Mouse (Mus musculus) embryonic facial prominence, embryonic 13.5 days (tissue): ENCODE results near the gene Wnt9a. TPM values are rescaled to one million over a fixed set of nuclear protein-coding genes. Genes with fewer than 3 reads are reported as not detected.

Source experiments
- ATAC-seq: fragments of 200-750 bp; cut with Nextera tagmentation; 2 replicates; pipeline ENCODE4 v1.8.0; 2017; ENCODE audit warnings: low read depth; ENCODE audit not compliant: insufficient number of reproducible peaks, insufficient read depth, low FRiP score, low TSS enrichment
- H3K27ac ChIP-seq: fragments of 300-500 bp; sonication (generic); 2 replicates; pipeline ENCODE4 v1.5.1; 2015; ENCODE audit warnings: moderate library complexity, mild to moderate bottlenecking, inconsistent platforms
- H3K27me3 ChIP-seq: fragments of 300-500 bp; sonication (generic); 2 replicates; pipeline ENCODE4 v1.6.1; 2015; ENCODE audit warnings: mild to moderate bottlenecking, inconsistent platforms
- H3K36me3 ChIP-seq: fragments of 300-500 bp; sonication (generic); 2 replicates; pipeline ENCODE4 v1.6.1; 2015; ENCODE audit warnings: mild to moderate bottlenecking, inconsistent platforms
- H3K4me1 ChIP-seq: fragments of 300-500 bp; sonication (generic); 2 replicates; pipeline ENCODE4 v1.6.1; 2015; ENCODE audit warnings: inconsistent platforms
- H3K4me2 ChIP-seq: fragments of 300-500 bp; sonication (generic); 2 replicates; pipeline ENCODE4 v1.6.1; 2015; ENCODE audit warnings: moderate library complexity, mild to moderate bottlenecking, inconsistent platforms
- H3K4me3 ChIP-seq: fragments of 300-500 bp; sonication (generic); 2 replicates; pipeline ENCODE4 v1.5.1; 2015; ENCODE audit warnings: mild to moderate bottlenecking, inconsistent platforms
- H3K9ac ChIP-seq: fragments of 300-500 bp; sonication (generic); 2 replicates; pipeline ENCODE4 v1.6.1; 2015; ENCODE audit warnings: mild to moderate bottlenecking, inconsistent platforms
- H3K9me3 ChIP-seq: fragments of 300-500 bp; sonication (generic); 2 replicates; pipeline ENCODE4 v1.6.1; 2016; ENCODE audit warnings: inconsistent platforms
- WGBS: fragments of 180-500 bp; shearing (Covaris S2); methylation state at CpG from one replicate; pipeline ENCODE4 v1.1.7; 2015; ENCODE audit warnings: mixed read lengths; 5-methylcytosine and 5-hydroxymethylcytosine counted together
- polyA plus RNA-seq: library from polyadenylated mRNA; unstranded; fragments of >200 nt; fragmentation: Nextera tagmentation; extraction: Ambion mirVana; gene quantifications from 2 replicates; pipeline ENCODE4 v1.2.1, GENCODE M21; 2015

Gene Wnt9a
- polyA plus RNA-seq, 1 experiment from 2014 or later: 6.9 TPM

DNA sequence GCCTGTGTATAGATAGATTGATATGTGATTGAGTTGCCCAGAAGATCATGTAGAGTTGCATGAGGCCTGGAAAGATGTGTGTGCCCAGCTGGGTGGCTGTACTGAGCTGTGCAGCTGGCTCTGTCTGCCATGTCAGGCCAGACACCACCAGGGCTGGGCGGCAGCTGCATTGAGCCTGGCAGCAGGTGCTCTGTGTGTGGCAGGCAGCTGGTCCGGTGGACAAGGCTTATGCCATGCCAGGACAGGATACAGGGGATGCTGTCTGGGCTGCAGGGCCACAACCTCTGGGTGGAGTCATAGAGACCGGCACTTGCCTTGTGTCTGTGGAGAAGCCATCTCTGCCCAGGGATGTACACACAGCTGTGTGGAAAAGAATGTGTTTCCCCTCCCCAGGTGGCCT is 16.3 kb downstream of the Wnt9a start:
- no peak overlapping the region for H3K4me3 ChIP-seq

DNA sequence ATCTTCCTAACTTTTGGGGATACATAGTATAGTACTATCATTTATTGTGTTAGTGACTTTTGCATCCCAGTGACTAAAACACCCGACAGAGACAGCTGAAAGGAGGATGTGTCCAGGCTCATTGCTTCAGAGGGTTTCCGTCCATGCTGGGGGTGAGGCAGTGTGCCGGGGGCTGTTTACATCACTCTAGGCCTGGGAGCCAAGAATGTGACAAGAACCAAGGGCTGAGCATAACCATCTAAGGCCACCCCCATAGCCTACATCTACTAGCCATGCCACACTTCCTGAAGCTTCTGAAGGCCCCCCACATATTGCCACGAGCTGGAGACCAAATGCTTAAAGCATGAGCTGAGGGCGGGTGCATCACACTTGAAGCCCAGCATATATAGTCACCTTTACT is 18.0 kb downstream of the Wnt9a start:
- Histone ChIP-seq H3K4me1 (peaks cover 14% of the 10 kb centered on the region), H3K27ac (no peak overlapping the region), H3K9ac (no peak overlapping the region), H3K9me3 (no peaks in the 10 kb centered on the region), H3K27me3 (0 out of 2 replicates have a peak, but pooled peaks cover 3% of the 10 kb centered on the region), H3K36me3 (peaks cover 8% of the 10 kb centered on the region), H3K4me3 (no peak overlapping the region), H3K4me2 (no peak overlapping the region)
- WGBS: 75% methylated on average over 5 of the region's 5 CpGs
- ATAC-seq: no peak

More for the DNA sequence above, 16.3 kb downstream of the Wnt9a start:
- Histone ChIP-seq H3K4me1 (0 out of 2 replicates have a peak, but pooled peaks cover 3% of the 10 kb centered on the region), H3K27ac (no peak overlapping the region), H3K9me3 (no peaks in the 10 kb centered on the region), H3K4me2 (no peak overlapping the region), H3K36me3 (peaks cover 5% of the 10 kb centered on the region; the same call in 1 of the 2 replicates), H3K27me3 (no peaks in the 10 kb centered on the region), H3K9ac (no peak overlapping the region)
- WGBS: 81% methylated on average over 3 of the region's 3 CpGs
- no peak for ATAC-seq

GRCm38 (mm10) chr11:59327625-59328024 is 20.9 kb downstream of the Wnt9a start:
- Histone ChIP-seq H3K9me3 (no peaks in the 10 kb centered on the region), H3K4me3 (no peak overlapping the region), H3K4me2 (no peak overlapping the region), H3K4me1 (peaks cover 31% of the 10 kb centered on the region), H3K27me3 (0 out of 2 replicates have a peak, but pooled peaks cover 3% of the 10 kb centered on the region), H3K9ac (no peak overlapping the region), H3K27ac (no peak overlapping the region), H3K36me3 (peaks cover 26% of the 10 kb centered on the region)
- ATAC-seq: no peak
- 88% methylated on average over 18 of the region's 18 CpGs for WGBS

GRCm38 (mm10) chr11:59329616-59330015 is 22.9 kb downstream of the Wnt9a start:
- WGBS: 12% methylated on average over 6 of the region's 6 CpGs
- peak overlapping the region; percentile 40; the same call in 1 of the 2 replicates for H3K9ac ChIP-seq

DNA sequence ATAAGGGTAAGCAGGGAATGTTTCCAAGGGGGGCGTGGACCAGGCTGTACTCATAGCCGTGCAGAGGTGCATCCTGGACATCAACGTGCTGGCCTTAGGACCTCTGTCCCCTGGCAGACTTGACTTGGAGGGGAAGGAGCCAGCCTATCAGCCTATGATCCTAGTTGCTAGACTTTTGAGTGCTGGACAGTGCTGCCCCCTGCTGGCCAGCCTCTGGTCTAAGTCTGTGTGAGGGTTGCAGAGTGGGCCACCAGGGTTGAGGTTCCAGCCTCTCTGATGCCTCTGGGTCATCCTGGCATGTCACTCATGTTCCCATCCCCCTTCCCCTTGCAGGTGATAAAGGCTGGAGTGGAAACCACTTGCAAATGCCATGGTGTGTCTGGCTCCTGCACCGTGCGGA is 23.8 kb downstream of the Wnt9a start:
- no peak; the same call in 1 of the 2 replicates for ATAC-seq
- 45% methylated on average over 5 of the region's 5 CpGs for WGBS
- no peak overlapping the region for H3K27ac ChIP-seq
- 0 out of 2 replicates have a peak, but pooled peaks cover 3% of the 10 kb centered on the region for H3K27me3 ChIP-seq
- H3K9ac ChIP-seq: no peak overlapping the region
- peaks cover 26% of the 10 kb centered on the region for H3K36me3 ChIP-seq
- no peak overlapping the region for H3K4me3 ChIP-seq
- peaks cover 35% of the 10 kb centered on the region for H3K4me1 ChIP-seq
- H3K4me2 ChIP-seq: no peak overlapping the region
- H3K9me3 ChIP-seq: no peaks in the 10 kb centered on the region

More at GRCm38 (mm10) chr11:59329616-59330015, 22.9 kb downstream of the Wnt9a start:
- Histone ChIP-seq H3K4me2 (0 out of 2 replicates have a peak overlapping the region, but pooled peaks have one; percentile 2), H3K36me3 (peaks cover 26% of the 10 kb centered on the region), H3K4me3 (no peak overlapping the region), H3K4me1 (peaks cover 38% of the 10 kb centered on the region), H3K9me3 (no peaks in the 10 kb centered on the region), H3K27ac (peak overlapping the region; percentile 39; the same call in 1 of the 2 replicates), H3K27me3 (0 out of 2 replicates have a peak, but pooled peaks cover 3% of the 10 kb centered on the region)
- ATAC-seq: no peak

DNA sequence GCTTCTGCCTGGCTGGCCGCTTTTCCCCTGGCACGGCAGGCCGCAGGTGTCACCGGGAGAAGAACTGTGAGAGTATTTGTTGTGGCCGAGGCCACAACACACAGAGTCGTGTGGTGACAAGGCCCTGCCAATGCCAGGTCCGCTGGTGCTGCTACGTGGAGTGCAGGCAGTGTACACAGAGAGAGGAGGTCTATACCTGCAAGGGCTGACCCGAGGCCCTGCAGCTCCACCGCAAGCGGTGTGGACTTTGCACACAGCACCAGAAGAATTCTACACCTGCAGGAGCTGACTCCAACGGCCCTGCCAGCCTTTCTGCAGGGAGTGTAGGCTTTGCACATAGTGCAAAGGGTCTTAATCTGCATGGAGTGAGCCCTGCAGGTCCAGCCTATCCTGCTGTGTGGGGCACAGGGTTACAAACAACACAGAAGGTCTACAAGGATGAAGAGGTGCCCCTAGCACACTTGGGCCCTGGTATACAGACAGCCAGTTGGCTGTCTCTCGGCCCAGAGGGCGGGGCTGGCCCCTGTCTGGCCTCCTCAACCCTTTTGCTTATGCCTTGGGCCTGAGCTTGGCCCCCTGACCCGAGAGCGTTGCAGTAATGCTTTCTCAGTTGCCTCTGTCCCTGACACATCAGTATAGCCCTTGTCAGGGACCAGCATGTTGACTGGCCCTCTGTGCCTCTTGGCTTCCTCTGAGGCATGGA is 24.6 kb downstream of the Wnt9a start:
- no peaks in the 10 kb centered on the region for H3K9me3 ChIP-seq
- no peak overlapping the region for H3K9ac ChIP-seq
- H3K4me1 ChIP-seq: peaks cover 37% of the 10 kb centered on the region
- peaks cover 26% of the 10 kb centered on the region for H3K36me3 ChIP-seq
- ATAC-seq: no peak
- 0 out of 2 replicates have a peak, but pooled peaks cover 3% of the 10 kb centered on the region for H3K27me3 ChIP-seq
- 79% methylated on average over 16 of the region's 16 CpGs for WGBS
- no peak overlapping the region for H3K27ac ChIP-seq
- no peak overlapping the region for H3K4me3 ChIP-seq
- H3K4me2 ChIP-seq: no peak overlapping the region

- Histone ChIP-seq H3K9ac (no peak overlapping the region), H3K27me3 (0 out of 2 replicates have a peak, but pooled peaks cover 3% of the 10 kb centered on the region), H3K27ac (peak overlapping the region; percentile 22; the same call in 1 of the 2 replicates), H3K4me3 (no peak overlapping the region), H3K36me3 (peaks cover 21% of the 10 kb centered on the region), H3K4me2 (no peak overlapping the region), H3K4me1 (peaks cover 42% of the 10 kb centered on the region), H3K9me3 (no peaks in the 10 kb centered on the region)
- 37% methylated on average over 9 of the region's 9 CpGs for WGBS
- ATAC-seq: no peak
Observed at GRCm38 (mm10) chr11:59332938-59333337, 26.2 kb downstream of the Wnt9a start.

DNA sequence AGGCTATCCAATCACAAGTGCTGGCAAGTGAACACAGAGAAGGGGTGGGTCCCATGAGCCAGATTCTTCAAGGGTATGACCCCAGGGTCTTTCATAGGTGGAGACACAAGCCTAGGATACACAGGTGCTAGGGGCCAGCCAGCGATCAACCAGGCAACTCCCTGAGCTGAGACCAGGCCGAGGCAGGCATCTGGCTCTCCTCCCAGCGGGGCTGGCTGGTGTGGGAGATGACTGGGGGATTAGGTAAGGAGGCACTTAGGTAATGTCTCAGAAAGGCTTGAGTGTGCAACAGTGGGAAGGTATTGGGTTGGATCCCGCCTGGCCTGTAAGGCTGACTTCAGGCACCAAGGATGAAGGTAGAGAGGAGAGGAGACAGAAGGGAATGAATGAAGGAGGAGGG is 28.4 kb downstream of the Wnt9a start:
- Histone ChIP-seq H3K27ac (no peak overlapping the region), H3K27me3 (no peaks in the 10 kb centered on the region), H3K4me2 (no peak overlapping the region), H3K9ac (no peak overlapping the region), H3K9me3 (no peaks in the 10 kb centered on the region), H3K4me3 (no peak overlapping the region), H3K4me1 (peaks cover 27% of the 10 kb centered on the region), H3K36me3 (peaks cover 18% of the 10 kb centered on the region)
- no peak for ATAC-seq
- WGBS: 86% methylated on average over 4 of the region's 4 CpGs

GRCm38 (mm10) chr11:59335942-59336341 is 29.2 kb downstream of the Wnt9a start:
- Histone ChIP-seq H3K36me3 (peaks cover 14% of the 10 kb centered on the region), H3K4me3 (no peak overlapping the region), H3K27me3 (no peaks in the 10 kb centered on the region), H3K9ac (no peak overlapping the region), H3K27ac (no peak overlapping the region), H3K9me3 (no peaks in the 10 kb centered on the region), H3K4me2 (no peak overlapping the region), H3K4me1 (peaks cover 24% of the 10 kb centered on the region)
- ATAC-seq: no peak
- WGBS: 44% methylated on average over 2 of the region's 2 CpGs

GRCm38 (mm10) chr11:59336381-59336780 is 29.7 kb downstream of the Wnt9a start:
- H3K27ac ChIP-seq: no peak overlapping the region
- ATAC-seq: no peak
- WGBS: 14% methylated on average over 1 of the region's 1 CpGs

GRCm38 (mm10) chr11:59337955-59338735 is 31.4 kb downstream of the Wnt9a start:
- ATAC-seq: no peak
- Histone ChIP-seq H3K9ac (no peak overlapping the region), H3K4me2 (no peak overlapping the region), H3K27ac (no peak overlapping the region), H3K36me3 (no peaks in the 10 kb centered on the region), H3K4me3 (no peak overlapping the region), H3K4me1 (peaks cover 11% of the 10 kb centered on the region), H3K27me3 (no peaks in the 10 kb centered on the region), H3K9me3 (no peaks in the 10 kb centered on the region)
- WGBS: 67% methylated on average over 13 of the region's 13 CpGs

More at GRCm38 (mm10) chr11:59336381-59336780, 29.7 kb downstream of the Wnt9a start:
- Histone ChIP-seq H3K36me3 (peaks cover 10% of the 10 kb centered on the region), H3K4me3 (no peak overlapping the region), H3K9ac (no peak overlapping the region), H3K4me2 (no peak overlapping the region), H3K4me1 (peaks cover 24% of the 10 kb centered on the region), H3K9me3 (no peaks in the 10 kb centered on the region), H3K27me3 (no peaks in the 10 kb centered on the region)
